Mouse (Mus musculus): ENCODE data around the gene Prnd. TPM values are rescaled to one million over a fixed set of nuclear protein-coding genes. Genes with fewer than 3 reads are reported as not detected.

Prnd gene
- polyA plus RNA-seq, 1 experiment from 2014 or later = 20.3 TPM

DNA sequence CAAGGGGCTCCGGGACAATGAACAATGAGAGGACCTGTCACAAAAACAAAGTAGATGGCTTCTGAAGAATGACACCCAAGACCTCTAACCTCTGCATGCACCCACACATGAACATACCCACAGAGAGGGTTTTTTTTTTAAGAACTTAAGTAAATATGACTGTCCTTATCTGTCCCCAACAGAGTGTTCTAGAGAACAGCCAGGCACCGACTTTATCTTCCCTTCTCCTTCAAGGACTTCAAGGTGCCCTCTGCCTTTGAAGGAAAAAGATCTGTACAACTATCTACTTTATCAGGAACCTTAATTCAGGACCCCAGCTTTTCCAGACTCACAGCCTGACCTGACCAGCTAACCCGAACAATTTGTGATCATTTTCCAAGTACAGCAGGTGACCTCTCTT is 10.2 kb upstream of the Prnd start:
- Histone ChIP-seq H3K4me3 (replicated peaks) (no peak overlapping the region), H3K9ac (replicated peaks) (no peak overlapping the region), H3K27me3 (no peaks in the 10 kb centered on the region), H3K4me2 (no peak overlapping the region), H3K4me1 (replicated peaks) (no peaks in the 10 kb centered on the region), H3K27ac (no peak overlapping the region), H3K9me3 (no peaks in the 10 kb centered on the region), H3K36me3 (peaks cover 14% of the 10 kb centered on the region; the same call in 1 of the 2 replicates)
- ATAC-seq (ENCODE audit: insufficient number of reproducible peaks, insufficient read depth, low FRiP score, low TSS enrichment, low read depth) = no peak
- 85% methylated on average over 3 of the region's 3 CpGs for WGBS

GRCm38 (mm10) chr2:131941501-131941900 is 9.2 kb upstream of the Prnd start:
- Histone ChIP-seq H3K27me3 (no peaks in the 10 kb centered on the region), H3K4me3 (replicated peaks) (no peak overlapping the region), H3K4me2 (no peak overlapping the region), H3K9me3 (no peaks in the 10 kb centered on the region), H3K36me3 (peaks cover 11% of the 10 kb centered on the region; the same call in 1 of the 2 replicates), H3K9ac (replicated peaks) (no peak overlapping the region), H3K4me1 (replicated peaks) (no peaks in the 10 kb centered on the region), H3K27ac (no peak overlapping the region)
- no peak for ATAC-seq (ENCODE audit: insufficient number of reproducible peaks, insufficient read depth, low FRiP score, low TSS enrichment, low read depth)
- 65% methylated on average over 6 of the region's 6 CpGs for WGBS

DNA sequence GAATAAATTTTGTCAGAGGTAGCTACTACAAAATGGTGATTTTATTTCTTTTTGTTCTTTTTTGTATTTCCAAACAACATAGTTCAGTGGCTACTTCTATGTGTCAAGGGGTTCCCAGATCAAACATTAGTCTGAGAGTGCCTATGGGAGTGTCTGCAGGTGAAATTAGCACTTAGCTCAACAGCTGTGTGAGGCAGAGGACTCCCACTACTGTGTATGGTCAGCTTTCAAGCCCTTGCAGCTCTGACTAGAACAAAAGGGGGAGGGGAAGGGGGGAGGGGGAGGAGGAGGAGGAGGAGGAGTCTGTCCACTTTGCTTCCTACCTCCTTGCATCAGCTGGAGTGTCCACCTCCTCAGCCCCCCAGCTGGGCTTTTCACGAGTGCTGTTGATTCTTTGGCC is 6.3 kb upstream of the Prnd start:
- H3K4me2 ChIP-seq = no peak overlapping the region
- no peak for ATAC-seq (ENCODE audit: insufficient number of reproducible peaks, insufficient read depth, low FRiP score, low TSS enrichment, low read depth)
- H3K27me3 ChIP-seq = 0 out of 2 replicates have a peak, but pooled peaks cover 4% of the 10 kb centered on the region
- H3K4me1 ChIP-seq (replicated peaks) = no peaks in the 10 kb centered on the region; the same call in 1 of the 2 replicates
- 29% methylated on average over 1 of the region's 1 CpGs for WGBS
- no peaks in the 10 kb centered on the region for H3K36me3 ChIP-seq
- H3K9ac ChIP-seq (replicated peaks) = no peak overlapping the region
- no peaks in the 10 kb centered on the region for H3K9me3 ChIP-seq
- no peak overlapping the region for H3K27ac ChIP-seq
- no peak overlapping the region for H3K4me3 ChIP-seq (replicated peaks)

DNA sequence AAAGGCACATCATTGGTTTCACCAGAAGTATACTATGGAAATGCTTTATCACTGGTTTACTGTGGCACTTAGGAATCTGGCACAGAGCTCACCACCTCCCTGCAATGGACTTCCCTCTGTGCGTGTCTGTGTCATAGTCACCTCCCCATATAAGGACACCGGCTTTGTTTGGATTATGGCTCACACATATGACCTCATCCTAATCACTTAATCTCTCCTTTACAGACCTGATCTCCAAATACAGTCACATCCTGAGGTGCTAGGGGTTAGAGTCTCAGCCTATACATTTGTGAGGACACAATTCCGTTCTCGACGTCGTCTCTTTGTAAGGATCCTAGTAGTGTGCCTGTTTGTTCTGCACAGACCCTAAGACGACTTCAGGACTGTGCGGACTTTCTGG is 5.4 kb upstream of the Prnd start:
- no peak overlapping the region for H3K4me2 ChIP-seq

GRCm38 (mm10) chr2:131945765-131946164 is 4.9 kb upstream of the Prnd start:
- peaks cover 4% of the 10 kb centered on the region for H3K4me1 ChIP-seq (replicated peaks)
- H3K9ac ChIP-seq (replicated peaks) = no peak overlapping the region
- H3K4me2 ChIP-seq = no peak overlapping the region
- H3K9me3 ChIP-seq = no peaks in the 10 kb centered on the region
- H3K36me3 ChIP-seq = no peaks in the 10 kb centered on the region
- no peak overlapping the region for H3K27ac ChIP-seq
- peaks cover 10% of the 10 kb centered on the region; the same call in 1 of the 2 replicates for H3K27me3 ChIP-seq
- 87% methylated on average over 6 of the region's 6 CpGs for WGBS
- ATAC-seq (ENCODE audit: insufficient number of reproducible peaks, insufficient read depth, low FRiP score, low TSS enrichment, low read depth) = no peak
- H3K4me3 ChIP-seq (replicated peaks) = no peak overlapping the region

More for the DNA sequence above, 5.4 kb upstream of the Prnd start:
- H3K4me1 ChIP-seq (replicated peaks) = no peaks in the 10 kb centered on the region; the same call in 1 of the 2 replicates
- no peak overlapping the region for H3K27ac ChIP-seq
- H3K36me3 ChIP-seq = no peaks in the 10 kb centered on the region
- ATAC-seq (ENCODE audit: insufficient number of reproducible peaks, insufficient read depth, low FRiP score, low TSS enrichment, low read depth) = no peak
- peaks cover 4% of the 10 kb centered on the region; the same call in 1 of the 2 replicates for H3K27me3 ChIP-seq
- H3K4me3 ChIP-seq (replicated peaks) = no peak overlapping the region
- 87% methylated on average over 8 of the region's 8 CpGs for WGBS
- H3K9me3 ChIP-seq = no peaks in the 10 kb centered on the region
- H3K9ac ChIP-seq (replicated peaks) = no peak overlapping the region

DNA sequence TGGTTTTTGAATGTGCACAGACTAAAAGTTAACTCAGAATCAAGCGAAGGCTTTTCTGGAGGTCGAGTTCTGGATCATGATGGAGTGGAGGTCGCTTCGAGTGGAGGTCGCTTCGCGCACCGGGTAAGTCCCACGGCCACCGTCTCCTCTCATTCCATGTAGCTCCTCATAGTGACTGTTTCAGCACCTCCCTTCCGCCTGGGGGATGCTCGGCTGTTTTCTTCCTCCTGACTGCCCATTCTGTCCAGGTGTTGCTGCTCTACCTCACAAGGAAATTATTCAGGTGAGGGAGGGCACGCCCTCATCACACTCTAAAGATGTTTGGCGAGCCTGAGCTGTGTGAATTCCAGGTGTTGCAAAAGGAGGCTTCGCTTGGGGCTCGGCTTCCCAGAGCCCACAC is 4.3 kb upstream of the Prnd start:
- Histone ChIP-seq H3K4me3 (replicated peaks) (no peak overlapping the region), H3K9me3 (no peaks in the 10 kb centered on the region), H3K36me3 (no peaks in the 10 kb centered on the region), H3K4me1 (replicated peaks) (peaks cover 5% of the 10 kb centered on the region), H3K27ac (no peak overlapping the region), H3K4me2 (no peak overlapping the region), H3K27me3 (peaks cover 11% of the 10 kb centered on the region; the same call in 1 of the 2 replicates), H3K9ac (replicated peaks) (no peak overlapping the region)
- ATAC-seq (ENCODE audit: insufficient number of reproducible peaks, insufficient read depth, low FRiP score, low TSS enrichment, low read depth) = no peak
- WGBS = 86% methylated on average over 16 of the region's 16 CpGs

- Histone ChIP-seq H3K27ac (no peak overlapping the region), H3K9ac (replicated peaks) (no peak overlapping the region), H3K4me2 (no peak overlapping the region), H3K4me3 (replicated peaks) (no peak overlapping the region), H3K9me3 (no peaks in the 10 kb centered on the region), H3K27me3 (peaks cover 29% of the 10 kb centered on the region), H3K36me3 (no peaks in the 10 kb centered on the region), H3K4me1 (replicated peaks) (peaks cover 14% of the 10 kb centered on the region)
- WGBS = 81% methylated on average over 3 of the region's 3 CpGs
- no peak for ATAC-seq (ENCODE audit: insufficient number of reproducible peaks, insufficient read depth, low FRiP score, low TSS enrichment, low read depth)
Observed at GRCm38 (mm10) chr2:131948156-131948555, 2.5 kb upstream of the Prnd start.

- Histone ChIP-seq H3K4me2 (no peak overlapping the region), H3K36me3 (no peaks in the 10 kb centered on the region), H3K27me3 (peaks cover 38% of the 10 kb centered on the region), H3K4me3 (replicated peaks) (no peak overlapping the region), H3K9me3 (no peaks in the 10 kb centered on the region), H3K4me1 (replicated peaks) (peaks cover 18% of the 10 kb centered on the region), H3K27ac (no peak overlapping the region), H3K9ac (replicated peaks) (no peak overlapping the region)
- WGBS = 73% methylated on average over 11 of the region's 11 CpGs
- no peak for ATAC-seq (ENCODE audit: insufficient number of reproducible peaks, insufficient read depth, low FRiP score, low TSS enrichment, low read depth)
Observed at GRCm38 (mm10) chr2:131948916-131949639, 1.6 kb upstream of the Prnd start.

DNA sequence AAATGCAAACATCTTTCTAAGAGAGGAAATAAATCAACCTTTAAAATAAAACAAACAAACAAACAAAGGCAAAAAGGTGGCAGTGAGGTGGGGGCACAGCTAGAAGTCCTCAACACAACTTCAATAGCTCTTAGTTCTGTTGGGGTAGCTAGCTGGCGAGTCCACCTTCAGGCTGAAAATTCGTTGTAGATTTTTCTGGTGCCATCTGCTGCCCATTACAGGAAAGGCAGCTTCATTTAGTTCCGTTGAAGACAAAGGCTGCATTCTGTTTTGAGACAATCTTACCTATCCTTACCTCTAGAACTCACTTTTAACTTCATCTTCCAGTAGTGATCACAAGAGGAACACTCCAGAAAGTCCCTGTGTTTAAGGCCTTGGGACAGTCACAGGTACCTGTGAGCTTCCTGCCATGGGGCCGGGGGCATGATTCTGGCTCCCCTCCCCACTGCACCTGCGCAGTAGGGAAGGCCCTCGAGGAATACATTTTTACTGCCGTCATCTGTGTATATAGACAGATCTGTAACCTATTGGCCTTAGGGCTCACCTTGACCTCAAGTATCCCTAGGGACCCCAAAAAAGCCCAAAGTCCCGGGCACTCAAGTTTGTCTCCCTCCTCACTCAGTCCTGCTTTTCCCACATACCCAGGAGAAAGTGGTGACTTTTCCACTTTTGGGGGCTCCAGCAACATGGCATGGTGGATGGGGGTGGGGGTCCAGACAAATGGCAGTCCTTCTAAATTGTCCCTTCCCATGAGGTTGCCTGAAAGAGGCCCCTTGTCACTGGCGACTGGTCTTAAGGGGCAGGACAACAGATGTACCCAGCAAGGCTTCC is 679 bp upstream of the Prnd start:
- H3K27ac ChIP-seq = no peak overlapping the region
- H3K9ac ChIP-seq (replicated peaks) = no peak overlapping the region
- peaks cover 45% of the 10 kb centered on the region for H3K27me3 ChIP-seq
- H3K4me3 ChIP-seq (replicated peaks) = no peak overlapping the region
- H3K4me1 ChIP-seq (replicated peaks) = peaks cover 18% of the 10 kb centered on the region
- no peak overlapping the region for H3K4me2 ChIP-seq
- no peaks in the 10 kb centered on the region for H3K9me3 ChIP-seq
- H3K36me3 ChIP-seq = no peaks in the 10 kb centered on the region
- WGBS = 47% methylated on average over 9 of the region's 9 CpGs
- no peak for ATAC-seq (ENCODE audit: insufficient number of reproducible peaks, insufficient read depth, low FRiP score, low TSS enrichment, low read depth)

DNA sequence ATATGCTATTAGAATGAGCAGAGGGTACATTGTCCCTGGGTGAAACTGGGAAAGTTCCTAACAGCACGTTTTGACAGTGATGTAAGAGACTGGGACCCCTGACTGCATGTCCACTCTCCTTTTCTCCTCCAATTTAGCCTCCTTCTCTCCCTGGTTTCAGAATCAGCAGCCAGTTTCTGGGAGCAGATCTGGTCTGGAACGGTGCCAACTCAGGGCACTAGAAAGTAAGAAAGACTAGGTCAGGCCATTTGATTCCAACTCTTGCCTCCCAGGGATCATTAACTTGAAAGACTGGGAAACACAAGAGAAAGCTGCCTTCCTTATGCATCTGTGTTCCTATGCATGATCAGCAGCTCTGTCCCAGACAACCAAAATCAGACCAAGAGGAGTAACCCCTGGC is 1.8 kb downstream of the Prnd start:
- Histone ChIP-seq H3K36me3 (no peaks in the 10 kb centered on the region), H3K9me3 (no peaks in the 10 kb centered on the region), H3K27me3 (peaks cover 52% of the 10 kb centered on the region), H3K9ac (replicated peaks) (no peak overlapping the region), H3K4me1 (replicated peaks) (peaks cover 20% of the 10 kb centered on the region), H3K4me2 (0 out of 2 replicates have a peak overlapping the region, but pooled peaks have one; percentile 48), H3K4me3 (replicated peaks) (no peak overlapping the region), H3K27ac (no peak overlapping the region)
- no peak for ATAC-seq (ENCODE audit: insufficient number of reproducible peaks, insufficient read depth, low FRiP score, low TSS enrichment, low read depth)
- WGBS = 54% methylated on average over 2 of the region's 2 CpGs

DNA sequence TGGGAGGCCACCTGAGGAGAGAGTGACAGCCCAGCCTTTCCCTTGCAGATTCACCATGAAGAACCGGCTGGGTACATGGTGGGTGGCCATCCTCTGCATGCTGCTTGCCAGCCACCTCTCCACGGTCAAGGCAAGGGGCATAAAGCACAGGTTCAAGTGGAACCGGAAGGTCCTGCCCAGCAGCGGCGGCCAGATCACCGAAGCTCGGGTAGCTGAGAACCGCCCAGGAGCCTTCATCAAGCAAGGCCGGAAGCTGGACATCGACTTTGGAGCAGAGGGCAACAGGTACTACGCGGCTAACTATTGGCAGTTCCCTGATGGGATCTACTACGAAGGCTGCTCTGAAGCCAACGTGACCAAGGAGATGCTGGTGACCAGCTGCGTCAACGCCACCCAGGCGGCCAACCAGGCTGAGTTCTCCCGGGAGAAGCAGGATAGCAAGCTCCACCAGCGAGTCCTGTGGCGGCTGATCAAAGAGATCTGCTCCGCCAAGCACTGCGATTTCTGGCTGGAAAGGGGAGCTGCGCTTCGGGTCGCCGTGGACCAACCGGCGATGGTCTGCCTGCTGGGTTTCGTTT is 2.4 kb downstream of the Prnd start:
- Histone ChIP-seq H3K36me3 (no peaks in the 10 kb centered on the region), H3K27ac (no peak overlapping the region), H3K27me3 (peaks cover 52% of the 10 kb centered on the region), H3K9me3 (no peaks in the 10 kb centered on the region), H3K4me3 (replicated peaks) (peak overlapping the region; percentile 24), H3K9ac (replicated peaks) (0 out of 2 replicates have a peak overlapping the region, but pooled peaks have one; percentile 1), H3K4me2 (peak overlapping the region; percentile 48), H3K4me1 (replicated peaks) (peaks cover 20% of the 10 kb centered on the region)
- ATAC-seq (ENCODE audit: insufficient number of reproducible peaks, insufficient read depth, low FRiP score, low TSS enrichment, low read depth) = no peak
- 11% methylated on average over 29 of the region's 29 CpGs for WGBS

Data from limb, embryonic 12.5 days (tissue).